Mouse (Mus musculus): Measurements from ENCODE around the gene Snrpc. TPM values are rescaled to one million over a fixed set of nuclear protein-coding genes. Genes with fewer than 3 reads are reported as not detected.

Snrpc gene
- polyA plus RNA-seq, 3 experiments from 2014 or later, result 83.3 to 136 (median 92.9) TPM

- ATAC-seq, result no peak
Observed at GRCm38 (mm10) chr17:27819971-27820567, 17.9 kb upstream of the Snrpc start.

GRCm38 (mm10) chr17:27820568-27821406 lies 17.2 kb upstream of the Snrpc start, which contains the start of gene D17Wsu92e:
D17Wsu92e (minus strand) TSS chr17:27820648.
- peak; percentile 92 for ATAC-seq

GRCm38 (mm10) chr17:27821407-27822338 lies 16.3 kb upstream of the Snrpc start:
- no peak for ATAC-seq

- no peak for ATAC-seq
Observed at GRCm38 (mm10) chr17:27823142-27823905, 14.6 kb upstream of the Snrpc start.

GRCm38 (mm10) chr17:27824941-27825340 lies 13.0 kb upstream of the Snrpc start:
- ATAC-seq, result no peak

GRCm38 (mm10) chr17:27825539-27825938 lies 12.4 kb upstream of the Snrpc start:
- ATAC-seq, result no peak

GRCm38 (mm10) chr17:27825984-27826905 lies 11.7 kb upstream of the Snrpc start:
- peak; percentile 80 for ATAC-seq

GRCm38 (mm10) chr17:27826908-27827383 lies 11.0 kb upstream of the Snrpc start:
- ATAC-seq, result no peak

GRCm38 (mm10) chr17:27827511-27827910 lies 10.4 kb upstream of the Snrpc start:
- ATAC-seq, result no peak

GRCm38 (mm10) chr17:27830411-27830810 lies 7.5 kb upstream of the Snrpc start:
- ATAC-seq, result no peak

GRCm38 (mm10) chr17:27839469-27840252 lies 1.7 kb downstream of the Snrpc start:
- peak; percentile 98 for ATAC-seq

GRCm38 (mm10) chr17:27848351-27848750 lies 10.4 kb downstream of the Snrpc start:
- no peak for ATAC-seq

- no peak for ATAC-seq
Observed at GRCm38 (mm10) chr17:27851076-27851475, 13.1 kb downstream of the Snrpc start.

GRCm38 (mm10) chr17:27856265-27856797 lies 18.4 kb downstream of the Snrpc start, which contains the start of gene Uhrf1bp1:
Uhrf1bp1 (plus strand) TSS chr17:27856441.
- ATAC-seq, result peak; percentile 87

- peak; percentile 49 for ATAC-seq
Observed at GRCm38 (mm10) chr17:27856798-27857648, 19.1 kb downstream of the Snrpc start.

GRCm38 (mm10) chr17:27857649-27858475 lies 19.9 kb downstream of the Snrpc start:
- ATAC-seq, result no peak

- ATAC-seq, result no peak
Observed at GRCm38 (mm10) chr17:27859131-27859530, 21.2 kb downstream of the Snrpc start.

GRCm38 (mm10) chr17:27865461-27865860 lies 27.5 kb downstream of the Snrpc start:
- ATAC-seq, result no peak
